14 mouse cellular contexts compared by ENCODE assay signal in the genomic region with DNA sequence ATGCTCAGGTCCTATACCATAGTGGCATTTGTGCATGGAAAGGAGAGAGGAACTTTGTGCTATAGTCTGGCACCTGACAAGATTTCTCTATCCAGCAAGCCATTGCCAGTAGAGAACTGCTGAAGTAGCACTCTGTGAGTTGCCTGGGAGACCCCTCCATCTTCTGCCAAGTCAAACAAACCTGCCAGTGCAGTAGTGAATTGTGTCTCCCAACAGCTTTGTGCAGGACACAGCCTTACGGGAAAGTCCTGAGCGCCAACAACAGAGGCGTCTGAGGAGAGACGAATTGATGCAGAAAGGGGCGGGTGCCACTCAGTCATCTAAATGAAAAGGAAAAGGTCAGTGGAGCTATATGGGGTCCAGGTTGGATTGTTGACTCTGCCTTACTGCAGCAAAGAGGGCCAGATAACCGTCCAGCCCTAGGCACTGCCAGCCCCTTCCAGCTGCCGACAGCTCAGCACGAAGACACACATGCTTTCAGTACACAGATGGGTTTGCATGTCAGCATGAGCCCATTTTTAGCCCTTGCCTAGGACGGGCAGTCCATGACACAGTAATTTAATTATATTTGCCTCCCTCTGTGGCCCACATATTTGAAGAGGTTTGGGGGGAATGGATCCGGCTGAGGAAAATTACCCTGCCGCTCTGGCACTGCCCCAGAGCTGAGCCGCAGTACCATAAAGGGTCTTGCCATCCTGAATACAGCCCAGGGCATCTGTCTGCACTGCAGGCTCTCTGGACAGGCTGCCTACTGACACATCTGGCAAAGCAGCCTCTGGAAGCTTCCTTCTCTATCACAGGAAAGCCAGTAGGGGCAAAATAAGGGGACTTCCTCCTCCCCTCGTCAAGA. TPM values are rescaled to one million over a fixed set of nuclear protein-coding genes. Genes with fewer than 3 reads are reported as not detected.
A peak's percentile ranks its signal among the peaks of the same experiment; 100 is the strongest.
DNase-seq lines count a peak whose midpoint lies in the region; ATAC-seq lines count a peak whose summit lies in the region.
"Had no signal": no experiment of that assay in that cellular context is flagged by ENCODE, and none has a peak within 500 bp of the region (broad histone marks: within the 10 kb centered on the region; RNA-seq: fewer than 3 reads in every experiment).

No protein-coding gene starts in this region.

- peaks cover 34% of the 10 kb centered on the region for H3K4me1 ChIP-seq in heart, embryonic 10.5 days
- H3K4me1 ChIP-seq in heart, embryonic 11.5 days (ENCODE audit: control insufficient read depth, insufficient read depth, low read length) = peaks cover 23% of the 10 kb centered on the region
- peaks cover 8% of the 10 kb centered on the region for H3K4me1 ChIP-seq in midbrain, embryonic 12.5 days
- peaks cover 20% of the 10 kb centered on the region; the same call in 1 of the 2 replicates for H3K4me1 ChIP-seq in midbrain, embryonic 10.5 days

- ATAC-seq in heart, embryonic 11.5 days (replicated peaks; ENCODE audit: insufficient number of reproducible peaks, low FRiP score, low TSS enrichment) = no peak
- no peak for ATAC-seq in midbrain, embryonic 12.5 days (ENCODE audit: low FRiP score, low read depth)
- ATAC-seq: intestine, embryonic 16.5 days had no signal

- no peak overlapping the region for H3K9ac ChIP-seq in heart, embryonic 11.5 days (ENCODE audit: low read depth, low read length)
- no peak overlapping the region; the same call in 1 of the 2 replicates for H3K9ac ChIP-seq in midbrain, embryonic 12.5 days (replicated peaks)

- no peaks in the 10 kb centered on the region for H3K27me3 ChIP-seq in heart, embryonic 10.5 days (ENCODE audit: insufficient read depth, poor library complexity, severe bottlenecking)
- no peaks in the 10 kb centered on the region for H3K27me3 ChIP-seq in heart, embryonic 11.5 days (ENCODE audit: control insufficient read depth, insufficient read depth, low read length)
- H3K27me3 ChIP-seq in midbrain, embryonic 12.5 days = no peaks in the 10 kb centered on the region
- H3K27me3 ChIP-seq in midbrain, embryonic 10.5 days (ENCODE audit: low read depth, poor library complexity, severe bottlenecking) = no peaks in the 10 kb centered on the region

- 80% methylated on average over 13 of the region's 13 CpGs for WGBS in heart, embryonic 10.5 days
- 71% methylated on average over 13 of the region's 13 CpGs for WGBS in heart, embryonic 11.5 days (ENCODE audit: insufficient replicate concordance)
- 73% methylated on average over 13 of the region's 13 CpGs for WGBS in midbrain, embryonic 12.5 days
- WGBS in midbrain, embryonic 10.5 days = 82% methylated on average over 13 of the region's 13 CpGs

- H3K9me3 ChIP-seq in heart, embryonic 10.5 days = no peaks in the 10 kb centered on the region
- no peaks in the 10 kb centered on the region for H3K9me3 ChIP-seq in heart, embryonic 11.5 days (replicated peaks; ENCODE audit: control insufficient read depth, low read length)
- H3K9me3 ChIP-seq in midbrain, embryonic 12.5 days = no peaks in the 10 kb centered on the region
- no peaks in the 10 kb centered on the region for H3K9me3 ChIP-seq in midbrain, embryonic 10.5 days (replicated peaks)

- no peaks in the 10 kb centered on the region for H3K36me3 ChIP-seq in heart, embryonic 10.5 days
- H3K36me3 ChIP-seq in heart, embryonic 11.5 days (ENCODE audit: control insufficient read depth, insufficient read depth, low read length) = no peaks in the 10 kb centered on the region
- H3K36me3 ChIP-seq in midbrain, embryonic 12.5 days = peaks cover 22% of the 10 kb centered on the region; the same call in 1 of the 2 replicates
- H3K36me3 ChIP-seq in midbrain, embryonic 10.5 days = 0 out of 2 replicates have a peak, but pooled peaks cover 11% of the 10 kb centered on the region

- H3K4me3 ChIP-seq in heart, embryonic 10.5 days = no peak overlapping the region
- no peak overlapping the region for H3K4me3 ChIP-seq in heart, embryonic 11.5 days (ENCODE audit: low read depth, low read length)
- no peak overlapping the region for H3K4me3 ChIP-seq in midbrain, embryonic 12.5 days
- no peak overlapping the region for H3K4me3 ChIP-seq in midbrain, embryonic 10.5 days

- DNase-seq in cerebellum, adult 11-12 months = peak; percentile 27
- DNase-seq in cerebellum, adult 9-11 months = no peak
- DNase-seq in heart, embryonic 10.5 days (ENCODE audit: low spot score) = no peak
- no peak for DNase-seq in midbrain, embryonic 10.5 days (ENCODE audit: low spot score)
- DNase-seq in skeletal muscle tissue, adult 2 months (ENCODE audit: low read depth, low spot score) = peak; percentile 18
- DNase-seq in kidney, postnatal 4 days = no peak
- DNase-seq: adrenal gland, adult 2 months; embryo, embryonic 11 days; kidney, postnatal 25 days; liver had no signal

- peak overlapping the region; percentile 42; the same call in 1 of the 2 replicates for H3K27ac ChIP-seq in heart, embryonic 10.5 days
- no peak overlapping the region for H3K27ac ChIP-seq in heart, embryonic 11.5 days (ENCODE audit: low read depth, low read length)
- H3K27ac ChIP-seq in midbrain, embryonic 12.5 days (replicated peaks) = 0 out of 2 replicates have a peak overlapping the region, but pooled peaks have one; percentile 5
- H3K27ac ChIP-seq in midbrain, embryonic 10.5 days (replicated peaks) = no peak overlapping the region
- H3K27ac ChIP-seq: macrophage had no signal

- no peak overlapping the region for H3K4me2 ChIP-seq in heart, embryonic 11.5 days
- H3K4me2 ChIP-seq in midbrain, embryonic 12.5 days (replicated peaks) = no peak overlapping the region

RNA-seq across cellular contexts. Expression of a gene that starts 11.8 kb away (rescaled TPM):
- 0.73 and 0.87 TPM in 2 replicates for polyA plus RNA-seq in heart, embryonic 10.5 days (2016; fragmentation: Nextera tagmentation; extraction: Ambion mirVana)
- 1.1 TPM in 2 replicates for polyA plus RNA-seq in heart, embryonic 11.5 days (2014; fragmentation: Nextera tagmentation; extraction: Ambion mirVana)
- 3.8 TPM in 2 replicates for polyA plus RNA-seq in midbrain, embryonic 12.5 days (2016; fragmentation: Nextera tagmentation; extraction: Ambion mirVana)
- 1.5 and 2.3 TPM in 2 replicates for polyA plus RNA-seq in midbrain, embryonic 10.5 days (2016; fragmentation: Nextera tagmentation; extraction: Ambion mirVana)

Comparison
In these comparisons a context has a peak if more than half of its experiments do, and no peak if none do; other contexts are left out.
1. DNase-seq: peak in cerebellum, adult 11-12 months (single experiment) and skeletal muscle tissue, adult 2 months (single experiment); none in cerebellum, adult 9-11 months (single experiment), heart, embryonic 10.5 days (single experiment), midbrain, embryonic 10.5 days (single experiment) and kidney, postnatal 4 days (0 of 2).
2. H3K27ac ChIP-seq: peak in heart, embryonic 10.5 days (single experiment) and midbrain, embryonic 12.5 days (single experiment); none in heart, embryonic 11.5 days (single experiment) and midbrain, embryonic 10.5 days (single experiment).